ENCODE assay signal across 31 mouse cellular contexts in genomic region chr7:126494120-126494519, GRCm38 (mm10). TPM values are rescaled to one million over a fixed set of nuclear protein-coding genes. Genes with fewer than 3 reads are reported as not detected.
DNase-seq lines count a peak whose midpoint lies in the region; ATAC-seq and TF ChIP-seq lines count a peak whose summit lies in the region.
"Had no signal": no experiment of that assay in that cellular context is flagged by ENCODE, and none has a peak within 500 bp of the region (broad histone marks: within the 10 kb centered on the region; RNA-seq: fewer than 3 reads in every experiment).

No protein-coding gene starts in this region.

- no peaks in the 10 kb centered on the region for H3K9me3 ChIP-seq in liver, embryonic 14.5 days (ENCODE audit: control insufficient read depth, low read length)
- H3K9me3 ChIP-seq in stomach, postnatal 0 days (ENCODE audit: control insufficient read depth, low read length) = no peaks in the 10 kb centered on the region
- H3K9me3 ChIP-seq: embryonic facial prominence, embryonic 12.5 days; heart, embryonic 12.5 days; hindbrain, embryonic 15.5 days; limb, embryonic 12.5 days; midbrain, embryonic 13.5 days; neural tube, embryonic 15.5 days had no signal

- no peaks in the 10 kb centered on the region; a peak in 1 of 4 replicates for H3K4me1 ChIP-seq in liver, embryonic 14.5 days (replicated peaks; ENCODE audit: control insufficient read depth in 2 of 2, insufficient read depth in 2 of 2, low read length in 1 of 2)
- no peaks in the 10 kb centered on the region for H3K4me1 ChIP-seq in stomach, postnatal 0 days (replicated peaks; ENCODE audit: control insufficient read depth, insufficient read depth)
- H3K4me1 ChIP-seq: embryonic facial prominence, embryonic 12.5 days; heart, embryonic 12.5 days; hindbrain, embryonic 15.5 days; limb, embryonic 12.5 days; midbrain, embryonic 13.5 days; neural tube, embryonic 15.5 days had no signal

- ATAC-seq in granulocyte monocyte progenitor cell, adult 5-6 weeks (replicated peaks; ENCODE audit: poor library complexity, severe bottlenecking) = peak; percentile 23; the same call in 1 of the 2 replicates
- ATAC-seq in liver, embryonic 14.5 days (ENCODE audit: insufficient read depth) = peak; percentile 54
- ATAC-seq in stomach, postnatal 0 days (ENCODE audit: low FRiP score, low TSS enrichment) = peak; percentile 85
- ATAC-seq: CD4-positive, CD25-positive, alpha-beta regulatory T cell, adult 4 months; forebrain, embryonic 14.5 days; inflammation-experienced regulatory T-cells, adult 6 months; midbrain, embryonic 13.5 days had no signal

- H3K36me3 ChIP-seq in liver, embryonic 14.5 days (replicated peaks; ENCODE audit: control insufficient read depth, insufficient read depth, low read depth) = peaks cover 82% of the 10 kb centered on the region
- H3K36me3 ChIP-seq in stomach, postnatal 0 days (ENCODE audit: control insufficient read depth, insufficient read depth, low read length) = peaks cover 60% of the 10 kb centered on the region

- H3K4me3 ChIP-seq in liver, embryonic 14.5 days (ENCODE audit: insufficient read depth in 1 of 2, low read depth in 2 of 2, low read length in 2 of 2) = no peak overlapping the region
- no peak overlapping the region for H3K4me3 ChIP-seq in stomach, postnatal 0 days (ENCODE audit: low read depth, low read length)
- H3K4me3 ChIP-seq: embryonic facial prominence, embryonic 12.5 days; heart, embryonic 12.5 days; hindbrain, embryonic 15.5 days; left cerebral cortex, adult 2 months; limb, embryonic 12.5 days; midbrain, embryonic 13.5 days; neural tube, embryonic 15.5 days had no signal

- peak; percentile 22 for DNase-seq in liver
- DNase-seq in liver, embryonic 14.5 days (ENCODE audit: low read depth in 3 of 3, low spot score in 3 of 3) = no peak
- DNase-seq in stomach, postnatal 0 days (ENCODE audit: low spot score) = peak; percentile 61
- no peak for DNase-seq in layer of hippocampus, adult 11-12 months (ENCODE audit: low spot score)
- DNase-seq in spleen, postnatal 14 days (ENCODE audit: low spot score in 2 of 2) = no peak
- DNase-seq in layer of hippocampus, postnatal 10 days (ENCODE audit: low spot score in 2 of 2) = no peak
- DNase-seq: adrenal gland, postnatal 25 days; cerebellum, adult 18-20 months; cerebellum, postnatal 36 days; gastrocnemius, postnatal 25 days; heart, adult 18-20 months; kidney, adult 8-10 months; kidney, postnatal 10 days; lung, adult 2 months; lung, postnatal 10 days; retina, postnatal 1 day; right cerebral cortex, postnatal 25 days; thymus, adult 18-20 months; thymus, postnatal 36 days had no signal

- no peak overlapping the region for H3K9ac ChIP-seq in liver, embryonic 14.5 days (replicated peaks)
- H3K9ac ChIP-seq in stomach, postnatal 0 days (ENCODE audit: low read length) = no peak overlapping the region
- H3K9ac ChIP-seq: embryonic facial prominence, embryonic 12.5 days; heart, embryonic 12.5 days; hindbrain, embryonic 15.5 days; limb, embryonic 12.5 days; midbrain, embryonic 13.5 days; neural tube, embryonic 15.5 days had no signal

- TF ChIP-seq CTCF in liver, embryonic 14.5 days (IDR thresholded peaks at IDR 0.05; ENCODE audit: low read depth) = 0 out of 2 replicates have a peak, but pooled peaks have one; percentile 5
- no peak for TF ChIP-seq CTCF in stomach, postnatal 0 days (IDR thresholded peaks at IDR 0.05; ENCODE audit: low read depth)

- H3K27ac ChIP-seq in liver, embryonic 14.5 days = no peak overlapping the region
- H3K27ac ChIP-seq in stomach, postnatal 0 days (replicated peaks) = no peak overlapping the region
- H3K27ac ChIP-seq: embryonic facial prominence, embryonic 12.5 days; hindbrain, embryonic 15.5 days; left cerebral cortex, adult 2 months; limb, embryonic 12.5 days; macrophage; midbrain, embryonic 13.5 days; neural tube, embryonic 15.5 days had no signal

- no peak overlapping the region for H3K4me2 ChIP-seq in liver, embryonic 14.5 days (ENCODE audit: low read depth)
- H3K4me2 ChIP-seq in stomach, postnatal 0 days (replicated peaks; ENCODE audit: low read depth) = no peak overlapping the region
- H3K4me2 ChIP-seq: embryonic facial prominence, embryonic 12.5 days; heart, embryonic 12.5 days; hindbrain, embryonic 15.5 days; limb, embryonic 12.5 days; midbrain, embryonic 13.5 days; neural tube, embryonic 15.5 days had no signal

- WGBS in liver, embryonic 14.5 days (ENCODE audit: insufficient replicate concordance) = 81% methylated on average over 6 of the region's 6 CpGs
- WGBS in stomach, postnatal 0 days = 82% methylated on average over 6 of the region's 6 CpGs

- TF ChIP-seq EP300 in liver, embryonic 14.5 days (IDR thresholded peaks at IDR 0.05; ENCODE audit: low read depth) = no peak
- TF ChIP-seq EP300 in stomach, postnatal 0 days (optimal IDR thresholded peaks at IDR 0.05) = no peak

- no peaks in the 10 kb centered on the region for H3K27me3 ChIP-seq in liver, embryonic 14.5 days (ENCODE audit: control insufficient read depth, insufficient read depth, low read length)
- H3K27me3 ChIP-seq in stomach, postnatal 0 days (ENCODE audit: control insufficient read depth, insufficient read depth, low read length) = no peaks in the 10 kb centered on the region
- H3K27me3 ChIP-seq: embryonic facial prominence, embryonic 12.5 days; heart, embryonic 12.5 days; hindbrain, embryonic 15.5 days; limb, embryonic 12.5 days; midbrain, embryonic 13.5 days; neural tube, embryonic 15.5 days had no signal

RNA-seq across cellular contexts. Expression of gene Tufm, which starts 7.0 kb away (rescaled TPM):
- total RNA-seq in granulocyte monocyte progenitor cell, adult 5-6 weeks (2014; fragmentation: Nextera tagmentation) = 85.3 and 101 TPM in 2 replicates
- total RNA-seq in granulocyte monocyte progenitor cell, adult 5-6 weeks (2017) = 75.5 and 86.7 TPM in 2 replicates
- 44.6 and 67.8 TPM in 2 replicates for polyA plus RNA-seq in liver, embryonic 14.5 days (2012; rRNA removed)
- 73.2 and 82.9 TPM in 2 replicates for polyA plus RNA-seq in liver, embryonic 14.5 days (2014; fragmentation: Nextera tagmentation; extraction: Ambion mirVana)
- 73.9 and 77.5 TPM in 2 replicates for polyA plus RNA-seq in stomach, postnatal 0 days (2015; fragmentation: Nextera tagmentation; extraction: Ambion mirVana)
- 100 to 1,000 TPM in 1 of 2 experiments, 10 to 100 TPM in 1; 88.2 to 106 TPM for total RNA-seq in layer of hippocampus, postnatal 10 days (2021)

RNA-seq across cellular contexts. Expression of gene Atxn2l, which starts 9.1 kb away (rescaled TPM):
- total RNA-seq in granulocyte monocyte progenitor cell, adult 5-6 weeks (2014; fragmentation: Nextera tagmentation) = 102 and 130 TPM in 2 replicates
- total RNA-seq in granulocyte monocyte progenitor cell, adult 5-6 weeks (2017) = 27.4 and 28.9 TPM in 2 replicates
- polyA plus RNA-seq in liver, embryonic 14.5 days (2012; rRNA removed) = 41.3 and 42.9 TPM in 2 replicates
- polyA plus RNA-seq in liver, embryonic 14.5 days (2014; fragmentation: Nextera tagmentation; extraction: Ambion mirVana) = 17.3 and 24.3 TPM in 2 replicates
- polyA plus RNA-seq in stomach, postnatal 0 days (2015; fragmentation: Nextera tagmentation; extraction: Ambion mirVana) = 16.9 and 19.6 TPM in 2 replicates
- total RNA-seq in layer of hippocampus, postnatal 10 days (2021) = 100 to 1,000 TPM; 118 to 123 TPM

RNA-seq across cellular contexts. Expression of gene Sh2b1, which starts 18.9 kb away (rescaled TPM):
- 35.9 and 58.3 TPM in 2 replicates for total RNA-seq in granulocyte monocyte progenitor cell, adult 5-6 weeks (2014; fragmentation: Nextera tagmentation)
- 15.6 and 17.3 TPM in 2 replicates for total RNA-seq in granulocyte monocyte progenitor cell, adult 5-6 weeks (2017)
- 12.4 and 12.9 TPM in 2 replicates for polyA plus RNA-seq in liver, embryonic 14.5 days (2012; rRNA removed)
- polyA plus RNA-seq in liver, embryonic 14.5 days (2014; fragmentation: Nextera tagmentation; extraction: Ambion mirVana) = 8.3 and 9.5 TPM in 2 replicates
- 20.0 and 24.0 TPM in 2 replicates for polyA plus RNA-seq in stomach, postnatal 0 days (2015; fragmentation: Nextera tagmentation; extraction: Ambion mirVana)
- total RNA-seq in layer of hippocampus, postnatal 10 days (2021) = 10 to 100 TPM; 68.1 to 69.6 TPM

RNA-seq across cellular contexts. Expression of gene Atp2a1, which starts 31.2 kb away (rescaled TPM):
- total RNA-seq in granulocyte monocyte progenitor cell, adult 5-6 weeks (2014; fragmentation: Nextera tagmentation) = 0.62 TPM in 1 of 2 replicates, not detected in the other
- not detected in 2 replicates for total RNA-seq in granulocyte monocyte progenitor cell, adult 5-6 weeks (2017)
- polyA plus RNA-seq in liver, embryonic 14.5 days (2012; rRNA removed) = 0.15 and 0.16 TPM in 2 replicates
- 0.10 TPM in 1 of 2 replicates, not detected in the other for polyA plus RNA-seq in liver, embryonic 14.5 days (2014; fragmentation: Nextera tagmentation; extraction: Ambion mirVana)
- 0.59 and 1.8 TPM in 2 replicates for polyA plus RNA-seq in stomach, postnatal 0 days (2015; fragmentation: Nextera tagmentation; extraction: Ambion mirVana)
- total RNA-seq in layer of hippocampus, postnatal 10 days (2021) = under 1 TPM; 0.09 to 0.58 TPM
- total RNA-seq: adrenal gland, postnatal 25 days had no signal
- polyA plus RNA-seq: macrophage had no signal

Comparison
In these comparisons a context has a peak if more than half of its experiments do, and no peak if none do; other contexts are left out.
1. DNase-seq: peak in liver (single experiment) and stomach, postnatal 0 days (single experiment); none in liver, embryonic 14.5 days (0 of 3), layer of hippocampus, adult 11-12 months (single experiment), spleen, postnatal 14 days (0 of 2) and layer of hippocampus, postnatal 10 days (0 of 2).
2. ATAC-seq: peak in every context shown above with its lines; median percentile 85 in stomach, postnatal 0 days; 54 in liver, embryonic 14.5 days; 23 in granulocyte monocyte progenitor cell, adult 5-6 weeks.